Mouse (Mus musculus): ENCODE data around the gene Plpp3.

DNA sequence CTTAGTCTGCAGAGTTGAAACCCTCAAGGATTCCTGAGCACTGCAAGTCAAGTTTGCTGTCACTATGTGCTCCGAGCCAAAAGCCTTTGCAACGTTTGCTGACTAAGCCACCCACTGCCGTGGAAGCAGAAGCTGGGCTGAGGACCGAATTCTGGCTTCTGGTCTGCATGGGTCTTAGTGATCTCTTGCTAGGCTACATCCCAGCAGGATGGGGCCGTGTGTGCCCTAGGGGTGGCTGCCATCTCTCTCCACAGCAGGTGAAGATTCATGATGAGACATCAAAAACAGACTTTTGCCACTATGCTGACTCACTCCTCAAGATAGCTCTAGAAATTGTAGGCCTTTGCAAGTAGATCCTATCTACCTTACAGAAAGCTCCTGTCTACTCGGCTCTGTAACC is 69.2 kb downstream of the Plpp3 start:
- TF ChIP-seq MAFK (IDR thresholded peaks at IDR 0.05; ENCODE audit: borderline replicate concordance, low read depth, low read length) (0 out of 2 replicates have a peak, but pooled peaks have one; percentile 27), RAD21 (IDR thresholded peaks at IDR 0.05; ENCODE audit: low read depth, low read length) (no peak), CTCF (IDR thresholded peaks at IDR 0.05 in 2 of 3, conservative IDR thresholded peaks at IDR 0.05 in 1 of 3; ENCODE audit: control insufficient read depth in 1 of 3, insufficient read depth in 1 of 3, low read depth in 2 of 3, low read length in 3 of 3, poor library complexity in 1 of 3, severe bottlenecking in 1 of 3) (no peak), CHD1 (IDR thresholded peaks at IDR 0.05; ENCODE audit: low read depth, low read length) (no peak), MYB (IDR thresholded peaks at IDR 0.05; ENCODE audit: low read depth, low read length) (no peak), ELF1 (IDR thresholded peaks at IDR 0.05; ENCODE audit: low read depth, low read length) (no peak), EP300 (IDR thresholded peaks at IDR 0.05; ENCODE audit: low read depth in 1 of 2, low read length in 2 of 2) (peak in 1 of 2 experiments; percentile 52; a peak in 1 of 4 replicates), UBTF (IDR thresholded peaks at IDR 0.05; ENCODE audit: borderline replicate concordance, insufficient read depth, low read depth, low read length) (no peak), ZMIZ1 (IDR thresholded peaks at IDR 0.05; ENCODE audit: low read depth, low read length) (no peak), POLR2A (IDR thresholded peaks at IDR 0.05; ENCODE audit: control insufficient read depth in 1 of 2, insufficient read depth in 1 of 2, low read depth in 1 of 2, low read length in 2 of 2, poor library complexity in 1 of 2) (no peak), E2F4 (IDR thresholded peaks at IDR 0.05; ENCODE audit: borderline replicate concordance, low read depth, low read length) (no peak), TAL1 (IDR thresholded peaks at IDR 0.05; ENCODE audit: low read length) (no peak), TBP (IDR thresholded peaks at IDR 0.05; ENCODE audit: low read depth, low read length) (0 out of 2 replicates have a peak, but pooled peaks have one; percentile 44)
